Comparison of ENCODE assay signal across 28 mouse cellular contexts in genomic region chr15:83176653-83177052, GRCm38 (mm10). TPM values are rescaled to one million over a fixed set of nuclear protein-coding genes. Genes with fewer than 3 reads are reported as not detected.
DNase-seq lines count a peak whose midpoint lies in the region; ATAC-seq and TF ChIP-seq lines count a peak whose summit lies in the region.
"Had no signal": no experiment of that assay in that cellular context is flagged by ENCODE, and none has a peak within 500 bp of the region (broad histone marks: within the 10 kb centered on the region; RNA-seq: fewer than 3 reads in every experiment).

No protein-coding gene starts in this region.

- TF ChIP-seq CTCF in lung, postnatal 0 days (IDR thresholded peaks at IDR 0.05): no peak
- no peak for TF ChIP-seq CTCF in E14TG2a.4 (conservative IDR thresholded peaks at IDR 0.05; ENCODE audit: low read length)
- TF ChIP-seq CTCF in small intestine, adult 2 months (IDR thresholded peaks at IDR 0.05; ENCODE audit: extremely low read depth, insufficient read length, insufficient replicate concordance, low read depth, low read length): no peak

- no peaks in the 10 kb centered on the region for H3K36me3 ChIP-seq in lung, postnatal 0 days (ENCODE audit: insufficient read depth, low read length)
- H3K36me3 ChIP-seq in E14TG2a.4 (ENCODE audit: insufficient read depth, low read length): 0 out of 2 replicates have a peak, but pooled peaks cover 12% of the 10 kb centered on the region
- H3K36me3 ChIP-seq in small intestine, adult 2 months (ENCODE audit: control insufficient read depth, insufficient read depth, low read length): no peaks in the 10 kb centered on the region
- no peaks in the 10 kb centered on the region for H3K36me3 ChIP-seq in neural tube, embryonic 15.5 days
- H3K36me3 ChIP-seq: embryonic facial prominence, embryonic 10.5 days; embryonic facial prominence, embryonic 13.5 days; forebrain, embryonic 12.5 days; forebrain, embryonic 15.5 days; hindbrain, embryonic 10.5 days; hindbrain, embryonic 13.5 days; intestine, embryonic 15.5 days had no signal

- peak; percentile 12 for DNase-seq in lung, postnatal 0 days (ENCODE audit: low spot score)
- no peak for DNase-seq in lung, adult 18-20 months
- peak; percentile 40 for DNase-seq in ES-CJ7 (ENCODE audit: low read depth, low spot score)
- no peak for DNase-seq in heart, adult 18-20 months
- DNase-seq: adrenal gland, postnatal 10 days; B cell, adult 2 months; cerebellum, adult 11-12 months; cerebellum, adult 8-10 months; cerebellum, postnatal 10 days; cerebellum, postnatal 36 days; embryo, embryonic 11 days; gastrocnemius, postnatal 10 days; gastrocnemius, postnatal 36 days had no signal

- WGBS in lung, postnatal 0 days: 51% methylated on average over 4 of the region's 4 CpGs
- 38% methylated on average over 4 of the region's 4 CpGs for WGBS in small intestine, adult 2 months
- 80% methylated on average over 4 of the region's 4 CpGs for WGBS in neural tube, embryonic 15.5 days

- H3K27me3 ChIP-seq in lung, postnatal 0 days (replicated peaks; ENCODE audit: insufficient read depth, low read length): no peaks in the 10 kb centered on the region
- no peaks in the 10 kb centered on the region for H3K27me3 ChIP-seq in E14TG2a.4 (ENCODE audit: insufficient read depth, low read length)
- H3K27me3 ChIP-seq in small intestine, adult 2 months (ENCODE audit: control insufficient read depth, insufficient read depth, low read length): no peaks in the 10 kb centered on the region
- H3K27me3 ChIP-seq in neural tube, embryonic 15.5 days (replicated peaks): no peaks in the 10 kb centered on the region
- H3K27me3 ChIP-seq: CH12.LX; embryonic facial prominence, embryonic 13.5 days; forebrain, embryonic 12.5 days; forebrain, embryonic 15.5 days; hindbrain, embryonic 13.5 days; intestine, embryonic 15.5 days had no signal

- no peak overlapping the region for H3K4me2 ChIP-seq in lung, postnatal 0 days (replicated peaks; ENCODE audit: low read depth, low read length)
- H3K4me2 ChIP-seq in neural tube, embryonic 15.5 days: no peak overlapping the region
- H3K4me2 ChIP-seq: embryonic facial prominence, embryonic 13.5 days; forebrain, embryonic 12.5 days; forebrain, embryonic 15.5 days; heart, embryonic 11.5 days; hindbrain, embryonic 13.5 days; intestine, embryonic 15.5 days had no signal

- ATAC-seq in lung, postnatal 0 days: no peak
- no peak for ATAC-seq in neural tube, embryonic 15.5 days (ENCODE audit: low FRiP score)
- ATAC-seq: activated CD4-positive, CD25-positive, alpha-beta regulatory T cell, adult 4 months; forebrain, embryonic 15.5 days; hindbrain, embryonic 16.5 days; intestine, embryonic 15.5 days had no signal

- H3K9ac ChIP-seq in lung, postnatal 0 days (replicated peaks; ENCODE audit: low read depth): no peak overlapping the region
- H3K9ac ChIP-seq in neural tube, embryonic 15.5 days (replicated peaks): no peak overlapping the region
- H3K9ac ChIP-seq: embryonic facial prominence, embryonic 13.5 days; forebrain, embryonic 12.5 days; forebrain, embryonic 15.5 days; hindbrain, embryonic 13.5 days; intestine, embryonic 15.5 days had no signal

- H3K4me3 ChIP-seq in lung, postnatal 0 days (ENCODE audit: low read depth, low read length): no peak overlapping the region
- peak overlapping the region; percentile 11; the same call in 1 of the 2 replicates for H3K4me3 ChIP-seq in E14TG2a.4 (replicated peaks; ENCODE audit: low read length)
- no peak overlapping the region for H3K4me3 ChIP-seq in small intestine, adult 2 months (ENCODE audit: low read depth, low read length)
- no peak overlapping the region for H3K4me3 ChIP-seq in neural tube, embryonic 15.5 days (replicated peaks)
- H3K4me3 ChIP-seq: embryonic facial prominence, embryonic 10.5 days; embryonic facial prominence, embryonic 13.5 days; erythroblast, embryonic 14.5 days; forebrain, embryonic 12.5 days; forebrain, embryonic 15.5 days; hindbrain, embryonic 10.5 days; hindbrain, embryonic 13.5 days; intestine, embryonic 15.5 days had no signal

- H3K4me1 ChIP-seq in lung, postnatal 0 days (ENCODE audit: insufficient read depth, low read depth, low read length): peaks cover 4% of the 10 kb centered on the region; the same call in 1 of the 2 replicates
- H3K4me1 ChIP-seq in E14TG2a.4 (replicated peaks; ENCODE audit: low read depth, low read length): peaks cover 75% of the 10 kb centered on the region
- peaks cover 23% of the 10 kb centered on the region; the same call in 1 of the 2 replicates for H3K4me1 ChIP-seq in small intestine, adult 2 months (ENCODE audit: control insufficient read depth, insufficient read depth, insufficient read length, low read length)
- peaks cover 8% of the 10 kb centered on the region; the same call in 1 of the 2 replicates for H3K4me1 ChIP-seq in neural tube, embryonic 15.5 days

- H3K9me3 ChIP-seq in lung, postnatal 0 days (ENCODE audit: low read length): no peaks in the 10 kb centered on the region
- no peaks in the 10 kb centered on the region for H3K9me3 ChIP-seq in E14TG2a.4 (ENCODE audit: low read length)
- H3K9me3 ChIP-seq in neural tube, embryonic 15.5 days (replicated peaks): no peaks in the 10 kb centered on the region
- H3K9me3 ChIP-seq: embryonic facial prominence, embryonic 10.5 days; embryonic facial prominence, embryonic 13.5 days; forebrain, embryonic 12.5 days; forebrain, embryonic 15.5 days; hindbrain, embryonic 10.5 days; hindbrain, embryonic 13.5 days; intestine, embryonic 15.5 days had no signal

- no peak overlapping the region for H3K27ac ChIP-seq in lung, postnatal 0 days (ENCODE audit: low read length)
- H3K27ac ChIP-seq in small intestine, adult 2 months (ENCODE audit: insufficient read depth, low read depth, low read length): peak overlapping the region; percentile 21; the same call in 1 of the 2 replicates
- no peak overlapping the region for H3K27ac ChIP-seq in neural tube, embryonic 15.5 days (replicated peaks)
- H3K27ac ChIP-seq: embryonic facial prominence, embryonic 10.5 days; embryonic facial prominence, embryonic 13.5 days; forebrain, embryonic 12.5 days; forebrain, embryonic 15.5 days; hindbrain, embryonic 10.5 days; hindbrain, embryonic 13.5 days; intestine, embryonic 15.5 days had no signal

- TF ChIP-seq EP300 in lung, postnatal 0 days (IDR thresholded peaks at IDR 0.05): no peak

- no peak for TF ChIP-seq POLR2A in small intestine, adult 2 months (IDR thresholded peaks at IDR 0.05; ENCODE audit: low read depth, low read length)

RNA-seq across cellular contexts. Expression of gene Cyb5r3, which starts 4.3 kb away (rescaled TPM):
- 170 and 183 TPM in 2 replicates for polyA plus RNA-seq in lung, postnatal 0 days (2015; fragmentation: Nextera tagmentation; extraction: Ambion mirVana)
- polyA plus RNA-seq in small intestine, adult 2 months (2012; rRNA removed): 426 and 624 TPM in 2 replicates
- polyA plus RNA-seq in neural tube, embryonic 15.5 days (2015; fragmentation: Nextera tagmentation; extraction: Ambion mirVana): 112 and 128 TPM in 2 replicates
- total RNA-seq in heart, adult 18-20 months (2021): 10 to 100 TPM; 83.9 to 93.0 TPM

RNA-seq across cellular contexts. Expression of gene Poldip3, which starts 27.5 kb away (rescaled TPM):
- polyA plus RNA-seq in lung, postnatal 0 days (2015; fragmentation: Nextera tagmentation; extraction: Ambion mirVana): 77.0 and 78.8 TPM in 2 replicates
- polyA plus RNA-seq in small intestine, adult 2 months (2012; rRNA removed): 24.5 and 46.7 TPM in 2 replicates
- polyA plus RNA-seq in neural tube, embryonic 15.5 days (2015; fragmentation: Nextera tagmentation; extraction: Ambion mirVana): 127 and 134 TPM in 2 replicates
- 10 to 100 TPM; 23.1 to 26.2 TPM for total RNA-seq in heart, adult 18-20 months (2021)

RNA-seq across cellular contexts. Expression of gene Rrp7a, which starts 54.1 kb away (rescaled TPM):
- 38.2 and 40.2 TPM in 2 replicates for polyA plus RNA-seq in lung, postnatal 0 days (2015; fragmentation: Nextera tagmentation; extraction: Ambion mirVana)
- polyA plus RNA-seq in small intestine, adult 2 months (2012; rRNA removed): 33.1 and 72.4 TPM in 2 replicates
- polyA plus RNA-seq in neural tube, embryonic 15.5 days (2015; fragmentation: Nextera tagmentation; extraction: Ambion mirVana): 77.4 and 81.1 TPM in 2 replicates
- 10 to 100 TPM; 28.6 to 37.9 TPM for total RNA-seq in heart, adult 18-20 months (2021)

Comparison
In these comparisons a context has a peak if more than half of its experiments do, and no peak if none do; other contexts are left out.
1. DNase-seq: peak in lung, postnatal 0 days (single experiment) and ES-CJ7 (single experiment); none in lung, adult 18-20 months (0 of 2) and heart, adult 18-20 months (0 of 2).